Mouse (Mus musculus): ENCODE measurements around the gene Nedd4. TPM values are rescaled to one million over a fixed set of nuclear protein-coding genes. Genes with fewer than 3 reads are reported as not detected.

The Nedd4 gene
- total and polyA plus RNA-seq, 3 experiments = 129 to 357 (median 317) TPM

DNA sequence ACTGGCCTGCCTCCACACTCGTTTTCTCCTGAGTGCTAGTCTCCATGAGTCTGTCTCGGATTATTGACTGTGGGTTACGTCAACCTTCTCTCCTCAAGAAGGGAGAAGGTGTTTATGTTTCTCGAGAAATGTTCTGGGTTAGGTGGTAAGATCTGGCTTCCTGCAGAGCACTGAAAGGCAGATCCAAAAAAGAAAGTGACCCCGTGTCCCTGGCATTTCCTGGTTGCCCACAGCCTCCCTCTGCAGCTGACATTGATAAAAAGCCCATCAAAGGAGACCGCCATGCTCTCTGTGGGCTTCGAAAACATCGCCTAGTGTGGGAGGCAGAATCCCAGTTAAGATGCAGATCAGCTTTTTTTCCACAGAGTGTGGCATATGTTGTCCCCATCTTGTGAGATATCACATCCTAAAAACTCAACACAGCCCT is 96.6 kb downstream of the Nedd4 start:
- no peak for DNase-seq
- TF ChIP-seq POLR2A (IDR thresholded peaks at IDR 0.05; ENCODE audit: insufficient read depth, low read depth, low read length) (no peak), EP300 (IDR thresholded peaks at IDR 0.05; ENCODE audit: insufficient read depth, low read depth, low read length) (no peak), CTCF (IDR thresholded peaks at IDR 0.05) (no peak)
- Histone ChIP-seq H3K79me2 (replicated peaks; ENCODE audit: control insufficient read depth, insufficient read depth, low read length) (no peaks in the 10 kb centered on the region), H3K27ac (no peak overlapping the region), H3K27me3 (ENCODE audit: control insufficient read depth, insufficient read depth, low read length) (no peaks in the 10 kb centered on the region), H3K36me3 (ENCODE audit: control insufficient read depth, insufficient read depth, low read length) (no peaks in the 10 kb centered on the region), H3K9ac (ENCODE audit: low read depth, low read length) (no peak overlapping the region), H3K4me1 (ENCODE audit: control insufficient read depth, insufficient read depth, low read length) (no peaks in the 10 kb centered on the region; the same call in 1 of the 2 replicates), H3K4me3 (no peak overlapping the region)
- intact Hi-C loops (cut with DNase I) = no loop called here
- 40% methylated on average over 8 of the region's 8 CpGs for WGBS

DNA sequence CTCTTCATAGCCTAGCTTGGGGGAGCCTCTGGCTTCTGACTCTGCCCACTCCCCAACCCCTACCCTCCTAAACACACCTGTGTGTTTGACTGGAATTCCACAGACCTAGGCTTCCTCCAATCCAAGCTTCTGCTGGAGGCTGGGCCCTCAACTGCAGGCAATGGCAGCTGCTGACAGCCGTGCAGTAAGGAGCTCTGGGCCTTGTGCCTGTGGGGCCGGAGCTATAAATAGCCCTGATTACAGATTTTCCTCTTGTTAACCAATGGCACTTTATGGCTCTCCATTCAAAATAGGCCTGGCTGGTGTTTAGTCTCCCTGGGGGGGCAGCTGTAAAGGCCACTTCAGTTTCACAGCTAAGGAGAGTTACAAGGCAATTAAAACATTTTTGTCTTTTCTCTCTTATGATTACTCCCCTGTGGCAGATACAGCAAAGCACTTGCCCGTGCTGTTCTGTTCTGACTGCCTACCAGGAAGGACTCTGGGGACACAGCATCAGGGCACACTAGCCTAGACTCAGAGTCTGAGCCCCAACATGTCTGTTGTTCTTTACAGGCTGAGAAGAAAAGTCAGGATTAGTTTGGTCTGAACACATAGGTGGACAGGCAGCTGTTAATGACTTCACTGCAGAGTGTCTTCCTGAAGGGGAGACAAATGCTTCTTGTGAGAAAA is 101.0 kb downstream of the Nedd4 start:
- Histone ChIP-seq H3K79me2 (replicated peaks; ENCODE audit: control insufficient read depth, insufficient read depth, low read length) (no peaks in the 10 kb centered on the region), H3K9ac (ENCODE audit: low read depth, low read length) (no peak overlapping the region), H3K36me3 (ENCODE audit: control insufficient read depth, insufficient read depth, low read length) (no peaks in the 10 kb centered on the region), H3K27ac (peak overlapping the region; percentile 41), H3K4me1 (ENCODE audit: control insufficient read depth, insufficient read depth, low read length) (no peaks in the 10 kb centered on the region; the same call in 1 of the 2 replicates), H3K4me3 (no peak overlapping the region), H3K27me3 (ENCODE audit: control insufficient read depth, insufficient read depth, low read length) (no peaks in the 10 kb centered on the region)
- intact Hi-C loops (cut with DNase I) = no loop called here
- DNase-seq = peak; percentile 45 to 63
- WGBS = 6% methylated on average over 3 of the region's 3 CpGs
- TF ChIP-seq EP300 (IDR thresholded peaks at IDR 0.05; ENCODE audit: insufficient read depth, low read depth, low read length) (peak; percentile 28; the same call in 1 of the 2 replicates), POLR2A (IDR thresholded peaks at IDR 0.05; ENCODE audit: insufficient read depth, low read depth, low read length) (no peak)

DNA sequence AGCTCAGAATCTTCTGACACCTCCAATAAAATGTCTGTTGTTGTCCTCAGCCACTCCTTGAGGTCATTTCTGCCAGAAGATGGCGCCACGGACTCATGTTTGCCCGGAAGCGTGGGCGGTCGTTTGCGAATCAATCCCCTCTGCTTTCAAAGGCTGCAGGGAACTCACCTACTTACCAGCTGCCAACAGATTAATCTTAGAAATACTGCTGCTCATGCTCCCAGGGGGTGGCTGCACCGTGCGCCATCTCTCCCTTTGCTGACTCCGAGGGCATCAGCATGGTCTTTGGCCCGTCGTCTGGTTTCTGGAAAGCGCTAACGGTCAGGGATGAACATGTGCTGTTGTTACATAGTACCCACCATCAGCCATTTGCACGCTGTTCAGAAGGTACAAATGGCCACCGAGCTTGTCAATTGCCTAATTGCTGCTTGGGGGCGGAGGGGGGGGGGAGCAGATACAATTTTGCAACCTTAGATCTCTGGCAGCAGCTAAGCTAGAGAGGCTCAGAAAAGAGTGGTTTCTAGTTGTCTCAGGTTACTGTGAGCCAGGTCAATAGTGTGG is 104.7 kb downstream of the Nedd4 start:
- TF ChIP-seq POLR2A (IDR thresholded peaks at IDR 0.05; ENCODE audit: insufficient read depth, low read depth, low read length) (no peak), EP300 (IDR thresholded peaks at IDR 0.05; ENCODE audit: insufficient read depth, low read depth, low read length) (peak; percentile 77; the same call in 1 of the 2 replicates), CTCF (IDR thresholded peaks at IDR 0.05) (peak; percentile 93)
- Histone ChIP-seq H3K27me3 (ENCODE audit: control insufficient read depth, insufficient read depth, low read length) (no peaks in the 10 kb centered on the region; the same call in 1 of the 2 replicates), H3K79me2 (replicated peaks; ENCODE audit: control insufficient read depth, insufficient read depth, low read length) (no peaks in the 10 kb centered on the region), H3K4me1 (ENCODE audit: control insufficient read depth, insufficient read depth, low read length) (no peaks in the 10 kb centered on the region; the same call in 1 of the 2 replicates), H3K4me3 (peak overlapping the region; percentile 44), H3K9ac (ENCODE audit: low read depth, low read length) (no peak overlapping the region), H3K27ac (no peak overlapping the region), H3K36me3 (ENCODE audit: control insufficient read depth, insufficient read depth, low read length) (no peaks in the 10 kb centered on the region)
- WGBS = 3% methylated on average over 17 of the region's 17 CpGs
- intact Hi-C loops (cut with DNase I) = loop anchor here (1.0 to 5.0 kb wide), 2 partner anchors 117 to 325 kb away; no protein-coding TSS in a partner anchor
- DNase-seq = peak; percentile 80 to 88

DNA sequence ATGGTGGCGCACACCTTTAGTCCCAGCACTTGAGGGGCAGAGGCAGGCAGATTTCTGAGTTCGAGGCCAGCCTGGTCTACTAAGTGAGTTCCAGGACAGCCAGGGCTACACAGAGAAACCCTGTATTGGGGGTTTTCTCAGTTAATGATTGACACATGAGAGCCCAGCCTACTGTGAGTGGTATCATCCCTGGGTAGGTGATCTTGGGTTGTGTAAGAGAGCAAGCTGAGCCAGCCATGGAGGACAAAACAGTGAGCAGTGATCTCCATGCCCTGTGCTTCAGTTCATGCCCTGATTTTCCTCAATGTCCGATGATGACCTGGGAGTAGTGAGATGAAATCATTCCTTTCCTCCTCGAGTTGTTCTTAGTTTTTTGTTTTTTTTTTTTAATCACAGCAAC is 112.9 kb downstream of the Nedd4 start:
- 80% methylated on average over 4 of the region's 4 CpGs for WGBS

DNA sequence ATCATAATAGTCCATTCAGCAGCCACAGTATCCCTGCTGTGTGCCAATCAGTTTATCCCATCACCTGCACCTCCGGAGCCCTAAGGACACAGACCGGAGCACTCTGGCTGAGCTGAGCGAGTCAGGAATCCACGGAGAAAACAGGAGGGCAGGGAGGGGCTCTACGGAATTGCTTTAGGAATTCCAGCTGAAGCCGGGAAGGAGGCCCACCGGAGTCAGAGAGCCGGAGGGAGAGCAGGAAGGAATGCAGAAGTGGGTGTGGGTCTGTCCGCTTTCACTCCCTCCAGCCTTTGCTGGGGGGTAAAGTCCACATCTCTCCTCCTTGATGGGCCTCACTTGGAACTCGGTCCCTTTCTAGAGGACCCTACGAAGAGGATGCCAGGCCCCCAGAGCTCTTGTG is 116.9 kb downstream of the Nedd4 start:
- Histone ChIP-seq H3K79me2 (replicated peaks; ENCODE audit: control insufficient read depth, insufficient read depth, low read length) (no peaks in the 10 kb centered on the region), H3K4me3 (no peak overlapping the region), H3K9ac (ENCODE audit: low read depth, low read length) (no peak overlapping the region), H3K27ac (no peak overlapping the region), H3K4me1 (ENCODE audit: control insufficient read depth, insufficient read depth, low read length) (no peaks in the 10 kb centered on the region), H3K36me3 (ENCODE audit: control insufficient read depth, insufficient read depth, low read length) (no peaks in the 10 kb centered on the region), H3K27me3 (ENCODE audit: control insufficient read depth, insufficient read depth, low read length) (no peaks in the 10 kb centered on the region)
- TF ChIP-seq EP300 (IDR thresholded peaks at IDR 0.05; ENCODE audit: insufficient read depth, low read depth, low read length) (no peak), CTCF (IDR thresholded peaks at IDR 0.05) (no peak), POLR2A (IDR thresholded peaks at IDR 0.05; ENCODE audit: insufficient read depth, low read depth, low read length) (no peak)
- intact Hi-C loops (cut with DNase I) = no loop called here
- no peak for DNase-seq
- 53% methylated on average over 11 of the region's 11 CpGs for WGBS

More for the DNA sequence above, 112.9 kb downstream of the Nedd4 start:
- Histone ChIP-seq H3K4me1 (ENCODE audit: control insufficient read depth, insufficient read depth, low read length) (no peaks in the 10 kb centered on the region), H3K79me2 (replicated peaks; ENCODE audit: control insufficient read depth, insufficient read depth, low read length) (no peaks in the 10 kb centered on the region), H3K27me3 (ENCODE audit: control insufficient read depth, insufficient read depth, low read length) (no peaks in the 10 kb centered on the region; the same call in 1 of the 2 replicates), H3K4me3 (no peak overlapping the region), H3K9ac (ENCODE audit: low read depth, low read length) (no peak overlapping the region), H3K27ac (no peak overlapping the region), H3K36me3 (ENCODE audit: control insufficient read depth, insufficient read depth, low read length) (no peaks in the 10 kb centered on the region)
- TF ChIP-seq EP300 (IDR thresholded peaks at IDR 0.05; ENCODE audit: insufficient read depth, low read depth, low read length) = no peak
- no peak for TF ChIP-seq CTCF (IDR thresholded peaks at IDR 0.05)
- no peak for TF ChIP-seq POLR2A (IDR thresholded peaks at IDR 0.05; ENCODE audit: insufficient read depth, low read depth, low read length)
- DNase-seq = no peak
- intact Hi-C loops (cut with DNase I) = no loop called here

DNA sequence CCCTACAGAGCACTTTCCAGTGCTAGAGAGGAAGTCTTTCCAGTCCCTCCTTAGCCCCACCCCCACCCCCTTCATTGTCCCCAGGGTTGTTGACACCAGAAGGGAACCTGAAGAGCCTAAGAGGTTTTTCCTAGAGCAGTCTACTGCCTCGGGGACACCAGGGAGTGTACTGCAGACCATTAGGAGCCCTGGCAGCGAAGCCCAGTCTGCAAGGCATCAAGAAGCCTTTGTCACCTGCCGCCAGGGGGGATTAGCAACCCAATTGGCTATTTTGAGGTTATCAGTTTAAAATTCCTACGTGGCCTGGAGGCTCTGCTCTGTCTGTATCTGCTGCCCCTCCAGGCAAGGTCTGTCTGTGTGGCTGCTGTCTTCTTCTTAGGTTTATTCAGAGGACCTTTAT is 117.6 kb downstream of the Nedd4 start:
- Histone ChIP-seq H3K36me3 (ENCODE audit: control insufficient read depth, insufficient read depth, low read length) (no peaks in the 10 kb centered on the region), H3K27me3 (ENCODE audit: control insufficient read depth, insufficient read depth, low read length) (no peaks in the 10 kb centered on the region), H3K4me3 (no peak overlapping the region), H3K27ac (no peak overlapping the region), H3K9ac (ENCODE audit: low read depth, low read length) (no peak overlapping the region), H3K4me1 (ENCODE audit: control insufficient read depth, insufficient read depth, low read length) (no peaks in the 10 kb centered on the region), H3K79me2 (replicated peaks; ENCODE audit: control insufficient read depth, insufficient read depth, low read length) (no peaks in the 10 kb centered on the region)
- no peak for TF ChIP-seq POLR2A (IDR thresholded peaks at IDR 0.05; ENCODE audit: insufficient read depth, low read depth, low read length)
- TF ChIP-seq CTCF (IDR thresholded peaks at IDR 0.05) = no peak
- TF ChIP-seq EP300 (IDR thresholded peaks at IDR 0.05; ENCODE audit: insufficient read depth, low read depth, low read length) = no peak
- 22% methylated on average over 4 of the region's 4 CpGs for WGBS
- intact Hi-C loops (cut with DNase I) = no loop called here
- DNase-seq = no peak
